Mouse (Mus musculus) heart, adult 18-20 months (tissue): ENCODE results near the gene Gm18596. TPM values are rescaled to one million over a fixed set of nuclear protein-coding genes. Genes with fewer than 3 reads are reported as not detected.
"Not testable (repeated sequence)": the region's sequence is repeated elsewhere in the genome, so short reads cannot be mapped to it uniquely, and the experiment has no call there.

Experiments
- DNase-seq, 2 experiments: peaks; one replicate each; pipeline ENCODE4 v3.0.0; 2021 to 2022; ENCODE audit warnings: mixed read lengths in 1 of 2
- long read RNA-seq, 2 experiments: library from polyadenylated mRNA; stranded (forward); transcript quantifications; one replicate each; pipeline ENCODE4 v2.0.0; 2021
- total RNA-seq, 2 experiments: library from RNA; stranded (reverse); gene quantifications; 2 replicates each; pipeline ENCODE4 v1.2.3; 2021

The Gm18596 gene
- not detected for total RNA-seq
- long read RNA-seq, experiment 1: 0 reads
- long read RNA-seq, experiment 2: 0 reads

DNA sequence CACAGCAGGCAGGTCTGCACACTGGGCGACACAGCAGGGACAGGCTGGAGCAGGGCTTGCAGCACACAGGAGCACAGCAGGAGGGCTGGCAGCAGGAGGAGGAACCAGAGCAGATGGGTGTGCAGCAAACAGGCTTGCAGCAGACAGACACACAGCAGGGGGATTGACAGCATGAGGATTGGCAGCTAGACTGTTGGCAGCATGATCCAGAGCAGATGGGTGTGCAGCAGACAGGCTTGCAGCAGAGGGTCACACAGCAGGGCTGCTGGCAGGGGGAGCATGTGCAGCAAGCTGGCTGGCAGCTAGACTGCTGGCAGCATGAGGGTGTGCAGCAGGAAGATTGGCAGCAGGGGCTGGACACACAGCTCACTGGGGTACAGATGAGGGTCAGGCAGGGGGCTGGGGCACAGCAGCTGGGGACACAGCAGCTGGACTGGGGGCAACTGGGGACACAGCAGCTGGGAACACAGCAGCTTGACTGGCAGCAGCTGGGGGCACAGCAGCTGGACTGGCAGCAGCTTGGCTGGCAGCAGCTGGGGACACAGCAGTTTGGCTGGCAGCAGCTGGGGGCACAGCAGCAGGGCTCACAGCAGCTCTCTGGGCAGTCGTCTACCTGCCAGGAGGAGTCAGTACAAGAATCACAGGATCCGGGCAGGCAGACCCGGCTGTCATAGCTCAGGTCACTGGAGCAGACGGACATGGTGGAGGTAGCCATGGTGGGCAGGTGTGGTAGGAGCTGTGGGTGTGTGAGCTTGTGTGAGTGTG is at the start of gene Gm18596:
TSS of gene Gm18596 (minus strand) at position 715 of the 765 bp plus-strand sequence.
- not testable (repeated sequence) for DNase-seq

DNA sequence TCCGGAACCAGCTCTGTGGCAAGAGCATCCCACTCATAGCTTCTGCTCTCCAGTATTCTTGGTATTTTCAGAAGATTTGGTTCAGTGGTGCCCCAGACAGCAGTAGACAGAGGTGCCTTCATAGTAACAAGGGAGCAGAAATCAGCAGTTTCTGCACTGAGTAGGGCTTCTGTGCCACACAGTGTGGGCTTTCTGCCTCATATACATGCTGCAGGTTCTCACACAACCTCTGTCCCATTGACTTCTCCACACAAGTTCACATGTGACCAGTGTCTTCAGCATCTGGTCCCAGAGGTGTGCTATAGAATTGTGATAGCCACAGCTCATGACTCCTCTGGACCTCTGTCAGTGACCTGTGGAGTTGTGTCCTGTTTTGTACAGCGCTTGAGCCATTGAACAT is 46.2 kb upstream of the Gm18596 start:
- no peak for DNase-seq

DNA sequence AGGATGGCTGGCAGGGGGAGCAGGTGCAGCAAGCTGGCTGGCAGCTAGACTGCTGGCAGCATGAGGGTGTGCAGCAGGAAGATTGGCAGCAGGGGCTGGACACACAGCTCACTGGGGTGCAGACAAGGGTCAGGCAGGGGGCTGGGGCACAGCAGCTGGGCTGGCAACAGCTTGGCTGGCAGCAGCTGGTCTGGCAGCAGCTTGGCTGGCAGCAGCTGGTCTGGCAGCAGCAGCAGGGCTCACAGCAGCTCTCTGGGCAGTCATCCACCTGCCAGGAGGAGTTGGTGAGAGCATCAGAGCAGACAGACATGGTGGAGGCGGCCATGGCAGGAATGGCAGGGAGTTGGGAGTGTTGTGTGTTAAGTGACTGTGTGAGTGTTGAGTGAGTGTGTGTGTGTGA is 45.4 kb upstream of the Gm18596 start, which contains the start of gene Gm7137:
TSS of gene Gm7137 (minus strand) at position 325 of the 400 bp plus-strand sequence.
- DNase-seq: peak in 1 of 2 experiments; percentile 32

DNA sequence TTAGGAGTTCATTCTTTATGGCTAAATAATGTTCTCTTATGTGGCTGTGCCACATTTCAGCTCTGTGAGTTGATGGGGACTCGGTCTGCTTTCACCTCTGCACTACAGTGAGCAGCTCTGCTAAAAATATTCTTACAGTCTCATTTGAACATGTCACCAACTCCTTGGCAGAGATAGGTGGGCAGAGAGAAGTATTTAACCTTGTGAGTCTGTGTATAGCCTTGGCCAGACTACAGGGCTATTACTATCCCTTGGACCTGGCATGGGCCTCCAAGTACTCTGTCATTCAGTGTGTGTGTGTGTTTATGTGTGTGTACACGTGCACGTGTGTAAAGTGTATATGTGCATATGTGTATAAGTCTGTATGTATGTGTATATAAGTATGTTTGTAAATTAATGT is 41.0 kb upstream of the Gm18596 start:
- not testable (repeated sequence) for DNase-seq

DNA sequence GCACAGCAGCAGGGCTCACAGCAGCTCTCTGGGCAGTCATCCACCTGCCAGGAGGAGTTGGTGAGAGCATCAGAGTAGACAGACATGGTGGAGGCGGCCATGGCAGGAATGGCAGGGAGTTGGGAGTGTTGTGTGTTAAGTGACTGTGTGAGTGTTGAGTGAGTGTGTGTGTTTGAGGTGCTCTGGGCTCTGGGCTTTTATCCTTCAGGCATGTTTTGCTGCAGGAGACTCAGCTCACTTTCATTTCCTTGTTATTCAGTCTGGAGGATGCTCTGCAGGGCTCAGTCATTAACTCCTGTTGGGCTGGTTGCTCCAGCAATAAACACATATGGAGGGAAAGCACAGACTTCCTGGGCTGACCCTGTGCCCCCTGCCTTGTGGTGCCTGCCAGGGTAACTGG is 40.0 kb upstream of the Gm18596 start, which contains the start of gene Gm3250:
TSS of gene Gm3250 (minus strand) at position 101 of the 400 bp plus-strand sequence.
- DNase-seq: not testable (repeated sequence)

DNA sequence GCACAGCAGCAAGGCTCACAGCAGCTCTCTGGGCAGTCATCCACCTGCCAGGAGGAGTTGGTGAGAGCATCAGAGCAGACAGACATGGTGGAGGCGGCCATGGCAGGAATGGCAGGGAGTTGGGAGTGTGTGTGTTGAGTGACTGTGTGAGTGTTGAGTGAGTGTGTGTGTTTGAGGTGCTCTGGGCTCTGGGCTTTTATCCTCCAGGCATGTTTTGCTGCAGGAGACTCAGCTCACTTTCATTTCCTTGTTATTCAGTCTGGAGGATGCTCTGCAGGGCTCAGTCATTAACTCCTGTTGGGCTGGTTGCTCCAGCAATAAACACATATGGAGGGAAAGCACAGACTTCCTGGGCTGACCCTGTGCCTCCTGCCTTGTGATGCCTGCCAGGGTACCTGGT is 34.4 kb upstream of the Gm18596 start, which contains the start of gene Gm7138:
TSS of gene Gm7138 (minus strand) at position 101 of the 400 bp plus-strand sequence.
- DNase-seq: not testable (repeated sequence)

DNA sequence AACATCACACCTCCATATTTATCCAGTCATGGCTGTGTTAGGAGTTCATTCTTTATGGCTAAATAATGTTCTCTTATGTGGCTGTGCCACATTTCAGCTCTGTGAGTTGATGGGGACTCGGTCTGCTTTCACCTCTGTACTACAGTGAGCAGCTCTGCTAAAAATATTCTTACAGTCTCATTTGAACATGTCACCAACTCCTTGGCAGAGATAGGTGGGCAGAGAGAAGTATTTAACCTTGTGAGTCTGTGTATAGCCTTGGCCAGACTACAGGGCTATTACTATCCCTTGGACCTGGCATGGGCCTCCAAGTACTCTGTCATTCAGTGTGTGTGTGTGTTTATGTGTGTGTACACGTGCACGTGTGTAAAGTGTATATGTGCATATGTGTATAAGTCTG is 29.7 kb upstream of the Gm18596 start:
- DNase-seq: not testable (repeated sequence)

DNA sequence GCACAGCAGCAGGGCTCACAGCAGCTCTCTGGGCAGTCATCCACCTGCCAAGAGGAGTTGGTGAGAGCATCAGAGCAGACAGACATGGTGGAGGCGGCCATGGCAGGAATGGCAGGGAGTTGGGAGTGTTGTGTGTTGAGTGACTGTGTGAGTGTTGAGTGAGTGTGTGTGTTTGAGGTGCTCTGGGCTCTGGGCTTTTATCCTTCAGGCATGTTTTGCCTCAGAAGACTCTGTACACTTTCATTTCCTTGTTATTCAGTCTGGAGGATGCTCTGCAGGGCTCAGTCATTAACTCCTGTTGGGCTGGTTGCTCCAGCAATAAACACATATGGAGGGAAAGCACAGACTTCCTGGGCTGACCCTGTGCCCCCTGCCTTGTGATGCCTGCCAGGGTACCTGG is 28.8 kb upstream of the Gm18596 start, which contains the start of gene Gm3238:
TSS of gene Gm3238 (minus strand) at position 101 of the 400 bp plus-strand sequence.
- not testable (repeated sequence) for DNase-seq

DNA sequence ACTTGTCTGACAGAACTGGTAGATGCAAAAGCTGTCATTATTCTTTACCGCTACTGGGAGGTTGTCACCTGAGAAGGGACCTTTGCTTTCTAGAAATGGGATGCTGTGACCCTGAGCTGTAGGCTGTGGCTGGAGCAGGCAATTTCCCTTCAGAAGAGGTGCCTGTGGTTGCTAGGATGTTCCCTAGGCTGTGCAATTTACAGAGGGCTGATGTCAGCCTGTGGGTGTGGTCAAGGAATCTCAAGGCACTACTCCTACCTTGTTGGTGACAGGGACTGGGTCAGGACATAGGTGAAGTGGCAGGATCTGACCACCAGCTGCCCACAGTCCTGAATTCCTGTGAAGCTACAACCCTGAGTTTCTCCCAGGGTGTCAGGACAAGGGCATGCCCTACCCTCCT is 27.3 kb upstream of the Gm18596 start:
- DNase-seq: no peak

DNA sequence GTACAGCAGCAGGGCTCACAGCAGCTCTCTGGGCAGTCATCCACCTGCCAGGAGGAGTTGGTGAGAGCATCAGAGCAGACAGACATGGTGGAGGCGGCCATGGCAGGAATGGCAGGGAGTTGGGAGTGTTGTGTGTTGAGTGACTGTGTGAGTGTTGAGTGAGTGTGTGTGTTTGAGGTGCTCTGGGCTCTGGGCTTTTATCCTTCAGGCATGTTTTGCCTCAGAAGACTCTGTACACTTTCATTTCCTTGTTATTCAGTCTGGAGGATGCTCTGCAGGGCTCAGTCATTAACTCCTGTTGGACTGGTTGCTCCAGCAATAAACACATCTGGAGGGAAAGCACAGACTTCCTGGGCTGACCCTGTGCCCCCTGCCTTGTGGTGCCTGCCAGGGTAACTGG is 17.1 kb upstream of the Gm18596 start, which contains the start of gene Gm3233:
TSS of gene Gm3233 (minus strand) at position 101 of the 400 bp plus-strand sequence.
- not testable (repeated sequence) for DNase-seq

DNA sequence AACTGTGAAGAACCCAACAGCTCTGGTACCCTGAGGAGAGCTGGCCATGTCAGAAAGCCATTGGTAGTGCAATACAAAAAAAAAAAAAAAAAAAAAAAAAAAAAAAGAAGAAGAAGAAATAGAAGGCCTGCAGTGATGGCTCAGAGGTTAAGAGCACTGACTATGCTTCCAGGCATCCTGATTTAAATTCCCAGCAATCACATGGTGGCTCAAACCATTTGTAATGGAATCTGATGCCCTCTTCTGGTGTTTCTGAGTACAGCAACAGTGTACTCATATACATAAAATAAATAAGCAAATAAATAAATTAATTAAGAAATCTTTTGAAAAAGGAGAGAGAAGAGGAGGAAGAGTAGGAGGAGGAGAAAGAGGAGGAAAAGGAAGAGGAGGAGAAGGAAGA is 11.0 kb upstream of the Gm18596 start:
- no peak for DNase-seq

DNA sequence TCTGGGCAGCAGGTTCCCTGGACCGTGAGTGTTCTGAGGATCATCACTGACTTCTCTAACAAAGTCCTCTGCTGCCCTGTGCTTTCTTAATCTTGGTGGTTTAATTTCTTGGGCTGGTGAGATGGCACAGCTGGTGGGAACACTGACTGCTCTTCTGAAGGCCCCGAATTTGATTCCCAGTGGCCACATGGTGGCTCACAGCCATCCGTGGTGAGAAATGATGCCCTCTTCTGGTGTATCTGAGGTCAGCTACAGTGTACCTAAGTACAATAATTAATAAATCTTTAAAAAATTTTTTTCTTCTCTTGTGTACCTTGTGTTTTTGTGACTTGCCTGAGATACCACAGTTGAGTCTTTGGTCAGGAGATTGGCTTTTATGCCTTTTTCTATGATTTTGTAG is 9.9 kb upstream of the Gm18596 start:
- DNase-seq: not testable (repeated sequence)

DNA sequence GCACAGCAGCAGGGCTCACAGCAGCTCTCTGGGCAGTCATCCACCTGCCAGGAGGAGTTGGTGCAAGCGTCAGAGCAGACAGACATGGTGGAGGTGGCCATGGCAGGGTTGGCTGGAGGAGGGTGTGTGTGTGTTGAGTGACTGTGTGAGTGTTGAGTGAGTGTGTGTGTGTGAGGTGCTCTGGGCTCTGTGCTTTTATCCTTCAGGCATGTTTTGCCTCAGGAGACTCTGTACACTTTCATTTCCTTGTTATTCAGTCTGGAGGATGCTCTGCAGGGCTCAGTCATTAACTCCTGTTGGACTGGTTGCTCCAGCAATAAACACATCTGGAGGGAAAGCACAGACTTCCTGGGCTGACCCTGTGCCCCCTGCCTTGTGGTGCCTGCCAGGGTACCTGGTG is 8.8 kb upstream of the Gm18596 start, which contains the start of gene Gm9736:
TSS of gene Gm9736 (minus strand) at position 101 of the 400 bp plus-strand sequence.
- not testable (repeated sequence) for DNase-seq

DNA sequence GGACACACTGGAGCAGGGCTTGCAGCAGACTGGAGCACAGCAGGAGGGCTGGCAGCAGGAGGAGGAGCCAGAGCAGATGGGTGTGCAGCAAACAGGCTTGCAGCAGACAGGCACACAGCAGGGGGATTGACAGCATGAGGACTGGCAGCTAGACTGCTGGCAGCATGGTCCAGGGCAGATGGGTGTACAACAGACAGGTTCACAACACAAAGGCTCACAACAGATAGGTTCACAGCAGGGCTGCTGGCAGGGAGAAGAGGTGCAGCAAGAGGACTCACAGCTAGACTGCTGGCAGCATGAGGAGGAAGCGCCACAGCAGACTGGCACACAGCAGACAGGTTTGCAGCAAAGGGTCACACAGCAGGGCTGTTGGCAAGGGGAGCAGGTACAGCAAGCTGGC is 8.2 kb upstream of the Gm18596 start:
- DNase-seq: not testable (repeated sequence)

DNA sequence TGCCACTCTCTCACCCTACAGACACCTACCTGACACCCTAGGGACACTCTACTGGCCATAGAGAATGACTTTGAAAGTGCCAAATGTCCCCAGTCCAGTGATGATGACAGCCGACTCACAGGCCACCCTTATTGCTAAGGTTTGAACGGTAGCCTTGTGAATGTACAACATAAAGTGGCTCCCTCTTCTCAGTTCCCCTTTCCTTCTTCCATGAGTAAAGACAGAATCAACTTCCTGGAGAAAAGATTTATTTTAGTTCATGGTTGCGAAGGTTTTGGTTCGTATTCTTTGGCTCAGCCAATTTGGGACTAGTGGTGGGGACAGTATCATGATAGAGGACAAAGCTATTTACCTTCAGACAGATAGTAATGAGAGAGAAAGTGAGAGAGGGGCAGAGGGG is 3.5 kb downstream of the Gm18596 start:
- DNase-seq: no peak

DNA sequence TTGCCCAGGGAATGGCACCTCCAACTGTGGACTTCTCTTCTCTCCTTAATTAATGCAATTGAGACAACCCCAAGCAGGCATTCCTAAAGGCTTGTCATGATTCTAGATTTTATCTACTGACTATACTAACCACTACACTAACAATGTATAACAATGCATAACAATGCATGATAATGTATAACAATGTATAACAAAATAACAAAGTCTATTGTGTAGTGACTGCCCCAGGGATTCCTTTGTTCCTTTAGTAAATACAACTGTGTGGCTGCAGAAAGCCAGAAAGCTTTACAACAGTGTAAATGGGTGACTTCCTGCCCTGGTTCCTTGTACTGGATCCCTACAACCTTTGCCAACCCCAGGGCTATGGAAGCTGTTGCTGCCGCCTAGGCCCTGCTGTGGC is 6.5 kb downstream of the Gm18596 start:
- DNase-seq: no peak

DNA sequence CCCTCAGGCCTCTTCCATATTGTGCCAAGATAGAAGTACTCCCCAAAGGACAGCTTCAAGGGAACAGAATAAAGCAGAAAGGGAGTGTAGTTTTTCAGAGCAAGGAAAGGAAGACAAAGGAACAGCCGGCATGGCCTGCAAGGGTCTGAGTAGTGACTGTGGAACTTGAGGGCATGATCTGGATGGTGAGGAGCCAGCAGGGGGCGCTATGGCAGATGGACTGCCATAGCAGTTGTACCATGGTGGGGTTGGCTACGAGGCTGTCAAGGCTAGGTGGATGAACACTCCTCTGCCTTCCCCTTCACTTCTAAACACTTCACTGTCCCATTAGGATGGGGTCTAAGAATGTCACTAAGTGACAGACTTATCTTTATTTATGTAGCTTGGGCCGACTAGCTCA is 13.2 kb downstream of the Gm18596 start:
- DNase-seq: peak in 1 of 2 experiments; percentile 10

DNA sequence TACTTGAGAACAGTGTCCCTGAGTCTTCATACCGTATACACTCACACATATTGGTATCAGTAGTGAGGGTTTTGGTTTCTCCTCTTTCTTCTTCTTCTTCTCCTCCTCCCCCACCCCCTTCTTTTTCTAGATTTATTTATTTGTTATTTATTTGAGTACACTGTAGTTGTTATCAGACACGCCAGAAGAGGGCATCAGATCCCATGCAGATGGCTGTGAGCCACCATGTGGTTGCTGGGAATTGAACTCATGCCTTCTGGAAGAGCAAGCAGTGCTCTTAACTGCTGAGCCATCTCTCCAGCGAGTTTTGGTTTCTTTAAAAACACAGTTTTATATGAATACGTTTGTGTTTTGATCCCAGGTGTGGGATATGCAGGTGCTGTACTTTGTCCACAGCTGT is 14.2 kb downstream of the Gm18596 start:
- DNase-seq: no peak

DNA sequence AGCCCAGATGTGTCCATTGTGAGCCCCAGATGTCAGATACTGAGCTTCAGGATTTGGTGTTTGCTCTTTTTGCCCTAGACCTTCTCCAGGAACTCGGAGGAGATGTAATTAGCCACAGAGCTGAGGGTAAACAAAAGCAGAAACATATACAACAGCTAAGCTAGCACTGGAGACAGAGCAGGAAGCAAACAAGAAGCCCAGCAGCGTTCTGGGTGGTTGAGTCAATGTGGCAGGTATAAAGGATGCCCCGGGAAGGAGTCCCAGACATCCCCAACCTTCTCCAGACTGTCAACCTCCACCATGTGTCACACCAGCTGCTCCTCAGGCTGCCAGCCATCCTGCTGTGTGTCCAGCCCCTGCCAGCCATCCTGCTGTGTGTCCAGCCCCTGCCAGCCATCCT is 16.3 kb downstream of the Gm18596 start, which contains the start of gene Gm10100:
TSS of gene Gm10100 (plus strand) at position 301 of the 400 bp plus-strand sequence.
- DNase-seq: no peak

DNA sequence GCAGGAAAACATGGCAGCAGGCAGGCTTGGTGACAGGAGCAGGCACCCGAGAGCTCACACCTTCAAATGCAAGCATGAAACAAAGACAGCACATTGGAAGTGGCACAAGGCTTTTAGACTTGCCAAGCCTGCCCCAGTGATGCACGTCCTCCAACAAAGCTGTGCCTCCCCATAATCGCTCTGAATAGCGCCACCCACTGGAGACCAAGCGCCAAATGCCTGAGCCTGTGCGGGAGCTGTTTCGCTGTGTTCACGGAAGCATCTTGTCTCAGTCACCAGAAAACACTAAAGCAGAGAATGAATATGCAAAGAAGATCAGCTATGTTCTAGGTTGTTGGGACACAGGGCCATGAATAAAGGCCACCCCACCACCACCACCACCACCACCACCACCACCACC is 17.6 kb downstream of the Gm18596 start:
- no peak for DNase-seq

DNA sequence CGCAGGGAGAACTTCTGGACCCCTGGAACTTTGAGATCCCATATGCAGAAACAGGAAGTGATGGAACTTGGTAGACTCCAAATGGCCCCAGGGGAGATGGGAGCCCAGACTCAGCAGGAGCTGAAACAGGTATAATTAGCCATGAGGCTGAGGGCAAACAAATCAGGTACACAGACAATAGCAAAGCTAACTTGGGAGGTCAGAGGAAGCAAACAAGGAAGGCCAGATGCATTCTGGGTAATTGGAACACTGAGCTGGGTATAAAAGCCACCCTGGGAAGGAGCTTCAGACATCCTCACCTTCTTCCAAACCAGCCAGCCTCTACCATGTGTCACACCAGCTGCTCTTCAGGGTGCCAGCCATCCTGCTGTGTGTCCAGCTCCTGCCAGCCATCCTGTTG is 22.1 kb downstream of the Gm18596 start, which contains the start of gene Krtap12-1:
TSS of gene Krtap12-1 (plus strand) at position 301 of the 400 bp plus-strand sequence.
- DNase-seq: not testable (repeated sequence)

DNA sequence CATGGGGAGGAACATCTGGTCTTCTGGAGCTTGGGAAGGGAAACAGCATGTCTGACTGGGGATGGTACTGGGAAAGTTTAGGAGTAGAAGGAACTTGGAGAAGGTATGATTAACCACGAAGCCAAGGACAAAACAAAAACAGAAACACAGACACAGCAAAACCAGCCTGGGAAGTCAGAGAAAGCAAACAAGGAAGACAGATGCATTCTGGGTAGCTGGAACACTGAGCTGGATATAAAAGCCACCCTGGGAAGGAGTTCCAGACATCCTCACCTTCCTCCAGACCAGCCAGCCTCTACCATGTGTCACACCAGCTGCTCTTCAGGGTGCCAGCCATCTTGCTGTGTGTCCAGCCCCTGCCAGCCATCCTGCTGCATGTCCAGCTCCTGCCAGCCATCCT is 26.9 kb downstream of the Gm18596 start, which contains the start of gene Gm10142:
TSS of gene Gm10142 (plus strand) at position 301 of the 400 bp plus-strand sequence.
- no peak for DNase-seq

DNA sequence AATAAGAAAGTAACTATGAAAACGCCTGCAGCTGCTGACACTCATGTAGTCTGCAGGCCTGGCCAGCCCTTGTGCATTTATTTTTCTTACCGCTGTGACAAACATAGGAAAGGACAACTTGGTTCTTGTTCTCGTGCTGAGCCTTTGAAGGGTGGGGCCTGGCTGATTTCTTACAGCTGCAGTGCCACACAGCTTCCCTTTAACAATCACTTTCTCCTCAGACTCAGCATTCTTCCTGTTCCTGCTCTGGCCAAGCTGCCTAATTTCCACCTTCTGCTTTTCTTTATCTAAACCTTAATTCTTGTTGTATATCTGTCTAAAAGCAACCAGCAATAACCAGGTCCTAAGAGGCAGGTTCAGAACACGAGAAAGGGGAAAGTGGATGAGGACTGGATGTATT is 28.7 kb downstream of the Gm18596 start:
- peak in 1 of 2 experiments; percentile 5 for DNase-seq
